ENCODE assay signal across 21 mouse cellular contexts in the genomic region with DNA sequence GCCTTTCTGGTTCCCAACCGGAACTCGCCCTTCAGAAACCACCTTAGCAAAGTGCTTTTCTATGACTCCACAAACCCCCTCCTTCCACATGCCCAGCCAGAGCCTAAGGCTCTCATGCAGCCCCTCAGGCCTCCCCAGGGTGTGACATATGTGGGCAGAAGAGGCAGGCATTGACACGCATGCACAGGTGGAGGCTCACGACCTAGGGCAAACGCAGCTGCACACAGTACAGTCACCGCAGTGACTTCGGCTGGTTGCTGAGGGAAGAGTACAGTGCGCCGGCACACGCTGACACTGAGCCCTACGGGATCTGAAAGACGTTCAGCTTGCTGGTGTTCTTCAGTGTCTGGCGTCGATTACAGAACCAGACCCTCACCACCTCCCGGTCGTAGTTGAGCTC. TPM values are rescaled to one million over a fixed set of nuclear protein-coding genes. Genes with fewer than 3 reads are reported as not detected.
A peak's percentile ranks its signal among the peaks of the same experiment; 100 is the strongest.
DNase-seq lines count a peak whose midpoint lies in the region; ATAC-seq and TF ChIP-seq lines count a peak whose summit lies in the region.
"Had no signal": no experiment of that assay in that cellular context is flagged by ENCODE, and none has a peak within 500 bp of the region (broad histone marks: within the 10 kb centered on the region; RNA-seq: fewer than 3 reads in every experiment).

No protein-coding gene starts in this region.

- H3K27ac ChIP-seq in limb, embryonic 15.5 days, result no peak overlapping the region
- no peak overlapping the region for H3K27ac ChIP-seq in limb, embryonic 10.5 days
- 0 out of 2 replicates have a peak overlapping the region, but pooled peaks have one; percentile 26 for H3K27ac ChIP-seq in testis, adult 2 months (ENCODE audit: control insufficient read depth, insufficient read depth, low read depth, low read length)
- H3K27ac ChIP-seq: embryonic facial prominence, embryonic 13.5 days; forebrain, embryonic 13.5 days; forebrain, embryonic 15.5 days had no signal

- H3K9me3 ChIP-seq in limb, embryonic 15.5 days, result no peaks in the 10 kb centered on the region
- no peaks in the 10 kb centered on the region for H3K9me3 ChIP-seq in limb, embryonic 10.5 days (replicated peaks)
- H3K9me3 ChIP-seq: embryonic facial prominence, embryonic 13.5 days; forebrain, embryonic 13.5 days; forebrain, embryonic 15.5 days; G1E had no signal

- no peak overlapping the region for H3ac ChIP-seq in myocyte (ENCODE audit: control insufficient read depth, insufficient read length)

- 73% methylated on average over 16 of the region's 16 CpGs for WGBS in limb, embryonic 15.5 days
- whole genome bisulfite sequencing in limb, embryonic 10.5 days, result 87% methylated on average over 16 of the region's 16 CpGs

- H3K36me3 ChIP-seq in limb, embryonic 15.5 days, result 0 out of 2 replicates have a peak, but pooled peaks cover 6% of the 10 kb centered on the region
- H3K36me3 ChIP-seq in limb, embryonic 10.5 days, result no peaks in the 10 kb centered on the region
- peaks cover 5% of the 10 kb centered on the region for H3K36me3 ChIP-seq in testis, adult 2 months (ENCODE audit: control insufficient read depth, insufficient read depth, low read length)
- H3K36me3 ChIP-seq in myocyte (ENCODE audit: control insufficient read depth, insufficient read depth), result no peaks in the 10 kb centered on the region
- H3K36me3 ChIP-seq: G1E had no signal

- H3K4me3 ChIP-seq in limb, embryonic 15.5 days, result no peak overlapping the region
- no peak overlapping the region for H3K4me3 ChIP-seq in limb, embryonic 10.5 days
- H3K4me3 ChIP-seq in testis, adult 2 months (ENCODE audit: control insufficient read depth, low read depth, low read length), result peak overlapping the region; percentile 65
- H3K4me3 ChIP-seq in myocyte, result no peak overlapping the region
- H3K4me3 ChIP-seq: embryonic facial prominence, embryonic 13.5 days; forebrain, embryonic 13.5 days; forebrain, embryonic 15.5 days had no signal

- no peak overlapping the region for H3K9ac ChIP-seq in limb, embryonic 15.5 days
- H3K9ac ChIP-seq: embryonic facial prominence, embryonic 13.5 days; forebrain, embryonic 13.5 days; forebrain, embryonic 15.5 days; forebrain, postnatal 0 days had no signal

- no peak for TF ChIP-seq CTCF in testis, adult 2 months (IDR thresholded peaks at IDR 0.05; ENCODE audit: control insufficient read depth, insufficient read depth, insufficient replicate concordance, low read depth, low read length)

- peak; percentile 35; the same call in 1 of the 2 replicates for ATAC-seq in limb, embryonic 15.5 days (ENCODE audit: insufficient number of reproducible peaks, low FRiP score, low TSS enrichment, low read depth)
- ATAC-seq: activated CD4-positive, CD25-positive, alpha-beta regulatory T cell, adult 4 months; forebrain, embryonic 13.5 days; forebrain, embryonic 15.5 days; forebrain, postnatal 0 days; Patski had no signal

- peaks cover 17% of the 10 kb centered on the region for H3K4me1 ChIP-seq in limb, embryonic 15.5 days
- H3K4me1 ChIP-seq in limb, embryonic 10.5 days, result no peaks in the 10 kb centered on the region; the same call in 1 of the 2 replicates
- H3K4me1 ChIP-seq in testis, adult 2 months (ENCODE audit: control insufficient read depth, insufficient read depth, low read length), result peaks cover 5% of the 10 kb centered on the region; the same call in 1 of the 2 replicates

- TF ChIP-seq POLR2A in testis, adult 2 months (IDR thresholded peaks at IDR 0.05; ENCODE audit: control insufficient read depth, low read depth, low read length), result peak; percentile 45; the same call in 1 of the 2 replicates
- no peak for TF ChIP-seq POLR2A in myocyte (IDR thresholded peaks at IDR 0.05; ENCODE audit: insufficient read length, low read depth)

- DNase-seq in limb, embryonic 10.5 days (ENCODE audit: low spot score), result no peak
- no peak for DNase-seq in testis, postnatal 14 days (ENCODE audit: low spot score)
- DNase-seq in thymus, postnatal 25 days, result no peak
- DNase-seq: adrenal gland, adult 8-10 months; adrenal gland, postnatal 14 days; adrenal gland, postnatal 36 days; cerebellum, adult 11-12 months; cerebellum, adult 2 months; cerebellum, adult 9-10 months; cerebellum, postnatal 10 days; cerebellum, postnatal 25 days; forebrain, postnatal 0 days had no signal

- no peaks in the 10 kb centered on the region for H3K79me2 ChIP-seq in myocyte (ENCODE audit: control insufficient read depth, insufficient read depth)

- H3K27me3 ChIP-seq in limb, embryonic 15.5 days, result no peaks in the 10 kb centered on the region
- H3K27me3 ChIP-seq in limb, embryonic 10.5 days (ENCODE audit: low read depth, poor library complexity, severe bottlenecking), result peaks cover 4% of the 10 kb centered on the region; the same call in 1 of the 2 replicates
- H3K27me3 ChIP-seq in testis, adult 2 months (ENCODE audit: control insufficient read depth, insufficient read depth, low read length), result no peaks in the 10 kb centered on the region
- H3K27me3 ChIP-seq in myocyte (ENCODE audit: control insufficient read depth, insufficient read depth, insufficient read length), result no peaks in the 10 kb centered on the region
- H3K27me3 ChIP-seq: embryonic facial prominence, embryonic 13.5 days; forebrain, embryonic 13.5 days; forebrain, embryonic 15.5 days; Patski had no signal

- H3K4me2 ChIP-seq in limb, embryonic 15.5 days, result no peak overlapping the region
- no peak overlapping the region for H3K4me2 ChIP-seq in myocyte (ENCODE audit: low read depth)
- H3K4me2 ChIP-seq: embryonic facial prominence, embryonic 13.5 days; forebrain, embryonic 13.5 days; forebrain, embryonic 15.5 days had no signal

TF ChIP-seq in myocyte, 11 proteins besides CTCF, POLR2A, EP300 and RAD21:
- TF ChIP-seq SRF (IDR thresholded peaks at IDR 0.05; ENCODE audit: control insufficient read depth, insufficient read length, low read depth) (no peak), TCF12 (IDR thresholded peaks at IDR 0.05; ENCODE audit: insufficient read depth, poor library complexity, severe bottlenecking) (no peak), MYOG (IDR thresholded peaks at IDR 0.05; ENCODE audit: control insufficient read depth in 1 of 3, insufficient read depth in 1 of 3, insufficient read length in 2 of 3, low read depth in 2 of 3) (peak in 2 of 3 experiments; percentile 17 to 62), MYOD1 (IDR thresholded peaks at IDR 0.05; ENCODE audit: control insufficient read depth in 1 of 3, insufficient read length in 2 of 3, low read depth in 2 of 3) (peak in 2 of 3 experiments; percentile 75 to 89), POLR2AphosphoS2 (IDR thresholded peaks at IDR 0.05; ENCODE audit: insufficient read length, low read depth) (no peak)

RNA-seq across cellular contexts. Expression of a gene that starts 21.8 kb away (rescaled TPM):
- 4.9 and 7.4 TPM in 2 replicates for polyA plus RNA-seq in limb, embryonic 15.5 days (2015; fragmentation: Nextera tagmentation; extraction: Ambion mirVana)
- 1.1 and 2.9 TPM in 2 replicates for polyA plus RNA-seq in limb, embryonic 10.5 days (2016; fragmentation: Nextera tagmentation; extraction: Ambion mirVana)
- polyA plus RNA-seq in testis, adult 2 months (2012; rRNA removed), result 38.2 and 38.9 TPM in 2 replicates
- 7.7 TPM for polyA plus RNA-seq in myocyte (2012; fragmentation: generic; extraction: Trizol)

RNA-seq across cellular contexts. Expression of a gene that starts 26.2 kb away (rescaled TPM):
- 24.9 and 25.4 TPM in 2 replicates for polyA plus RNA-seq in limb, embryonic 15.5 days (2015; fragmentation: Nextera tagmentation; extraction: Ambion mirVana)
- polyA plus RNA-seq in limb, embryonic 10.5 days (2016; fragmentation: Nextera tagmentation; extraction: Ambion mirVana), result 29.9 and 44.5 TPM in 2 replicates
- polyA plus RNA-seq in testis, adult 2 months (2012; rRNA removed), result 10.4 and 11.3 TPM in 2 replicates
- 15.0 TPM for polyA plus RNA-seq in myocyte (2012; fragmentation: generic; extraction: Trizol)

RNA-seq across cellular contexts. Expression of a gene that starts 37.2 kb away (rescaled TPM):
- polyA plus RNA-seq in limb, embryonic 15.5 days (2015; fragmentation: Nextera tagmentation; extraction: Ambion mirVana), result 166 and 185 TPM in 2 replicates
- polyA plus RNA-seq in limb, embryonic 10.5 days (2016; fragmentation: Nextera tagmentation; extraction: Ambion mirVana), result 189 and 195 TPM in 2 replicates
- polyA plus RNA-seq in testis, adult 2 months (2012; rRNA removed), result 242 and 282 TPM in 2 replicates
- polyA plus RNA-seq in myocyte (2012; fragmentation: generic; extraction: Trizol), result 154 TPM

RNA-seq across cellular contexts. Expression of a gene that starts 58.8 kb away (rescaled TPM):
- polyA plus RNA-seq in limb, embryonic 15.5 days (2015; fragmentation: Nextera tagmentation; extraction: Ambion mirVana), result 34.8 and 36.6 TPM in 2 replicates
- polyA plus RNA-seq in limb, embryonic 10.5 days (2016; fragmentation: Nextera tagmentation; extraction: Ambion mirVana), result 5.0 and 6.7 TPM in 2 replicates
- 3.6 and 4.9 TPM in 2 replicates for polyA plus RNA-seq in testis, adult 2 months (2012; rRNA removed)
- polyA plus RNA-seq in myocyte (2012; fragmentation: generic; extraction: Trizol), result 2.0 TPM
- polyA plus RNA-seq: activated CD4-positive, CD25-positive, alpha-beta regulatory T cell, adult 4 months had no signal
